Mouse (Mus musculus) MEL (cell line): Measurements from ENCODE around the gene Pikfyve.

Source experiments
- CTCF ChIP-seq, 3 experiments: IDR thresholded peaks in 2 of 3; conservative IDR thresholded peaks in 1 of 3; 2 replicates each; pipeline ENCODE4 v1.5.1; 2011 to 2012; ENCODE audit warnings: low read length in 3 of 3, low read depth in 2 of 3, mild to moderate bottlenecking in 2 of 3, improper control_type of control experiment in 1 of 3, inconsistent platforms in 1 of 3, mixed read lengths in 1 of 3, moderate library complexity in 1 of 3; ENCODE audit not compliant: control insufficient read depth in 1 of 3, insufficient read depth in 1 of 3, poor library complexity in 1 of 3, severe bottlenecking in 1 of 3
- E2F4 ChIP-seq: IDR thresholded peaks from 2 replicates; pipeline ENCODE4 v1.6.1; 2011; ENCODE audit warnings: low read depth, low read length, improper control_type of control experiment, borderline replicate concordance
- GATA1 ChIP-seq: IDR thresholded peaks from 2 replicates; pipeline ENCODE4 v1.6.1; 2011; ENCODE audit warnings: low read depth, low read length, improper control_type of control experiment
- JUND ChIP-seq: IDR thresholded peaks from 2 replicates; pipeline ENCODE4 v1.6.1; 2011; ENCODE audit warnings: low read depth, mild to moderate bottlenecking, improper control_type of control experiment, low read length
- MEF2A ChIP-seq: IDR thresholded peaks from 2 replicates; pipeline ENCODE4 v1.6.1; 2014; ENCODE audit warnings: low read depth, mild to moderate bottlenecking, inconsistent platforms, low read length, improper control_type of control experiment; ENCODE audit not compliant: poor library complexity, insufficient replicate concordance, severe bottlenecking; ENCODE audit errors: extremely low read depth
- MXI1 ChIP-seq: IDR thresholded peaks from 2 replicates; pipeline ENCODE4 v1.6.1; 2011; ENCODE audit warnings: mild to moderate bottlenecking, low read depth, low read length, improper control_type of control experiment
- MYC ChIP-seq: IDR thresholded peaks from 2 replicates; pipeline ENCODE4 v1.6.1; 2011; ENCODE audit warnings: low read depth, mild to moderate bottlenecking, low read length, improper control_type of control experiment, moderate library complexity
- POLR2A ChIP-seq, 2 experiments: IDR thresholded peaks; 2 replicates each; pipeline ENCODE4 v1.6.1; 2011 to 2012; ENCODE audit warnings: low read length in 2 of 2, mild to moderate bottlenecking in 2 of 2, control low read depth in 1 of 2, improper control_type of control experiment in 1 of 2, low read depth in 1 of 2, moderate library complexity in 1 of 2; ENCODE audit not compliant: control insufficient read depth in 1 of 2, insufficient read depth in 1 of 2, poor library complexity in 1 of 2
- POLR2AphosphoS5 ChIP-seq: IDR thresholded peaks from 2 replicates; pipeline ENCODE4 v1.6.1; 2012; ENCODE audit warnings: low read depth, borderline replicate concordance, mild to moderate bottlenecking, inconsistent platforms, low read length, moderate library complexity, mixed read lengths
- RAD21 ChIP-seq: IDR thresholded peaks from 2 replicates; pipeline ENCODE4 v1.6.1; 2011; ENCODE audit warnings: mild to moderate bottlenecking, low read depth, low read length, improper control_type of control experiment
- TAL1 ChIP-seq: IDR thresholded peaks from 2 replicates; pipeline ENCODE4 v1.6.1; 2012; ENCODE audit warnings: mild to moderate bottlenecking, inconsistent platforms, low read length, moderate library complexity, mixed read lengths
- TBP ChIP-seq: IDR thresholded peaks from 2 replicates; pipeline ENCODE4 v1.8.0; 2011; ENCODE audit warnings: low read depth, low read length, improper control_type of control experiment
- ZNF384 ChIP-seq: IDR thresholded peaks from 2 replicates; pipeline ENCODE4 v1.6.1; 2012; ENCODE audit warnings: low read depth, mild to moderate bottlenecking, inconsistent platforms, low read length, improper control_type of control experiment

- no peak for TF ChIP-seq CTCF (IDR thresholded peaks at IDR 0.05 in 2 of 3, conservative IDR thresholded peaks at IDR 0.05 in 1 of 3; ENCODE audit: control insufficient read depth in 1 of 3, insufficient read depth in 1 of 3, low read depth in 2 of 3, low read length in 3 of 3, poor library complexity in 1 of 3, severe bottlenecking in 1 of 3)
- peak; percentile 90 to 94 for TF ChIP-seq POLR2A (IDR thresholded peaks at IDR 0.05; ENCODE audit: control insufficient read depth in 1 of 2, insufficient read depth in 1 of 2, low read depth in 1 of 2, low read length in 2 of 2, poor library complexity in 1 of 2)
- TF ChIP-seq ZNF384 = no peak
- peak; percentile 73 for TF ChIP-seq TBP
- TF ChIP-seq JUND = no peak
- no peak for TF ChIP-seq E2F4
- TF ChIP-seq TAL1 = no peak
- TF ChIP-seq MYC = no peak
- TF ChIP-seq RAD21 = no peak
- TF ChIP-seq MEF2A = no peak
- TF ChIP-seq POLR2AphosphoS5 = no peak
- peak; percentile 84 for TF ChIP-seq MXI1
- TF ChIP-seq GATA1 = no peak
Measured at GRCm38 (mm10) chr1:65186287-65187073, at the start of gene Pikfyve, which contains the start of gene Idh1.
